Mouse (Mus musculus): Measurements from ENCODE around the gene Tmem168. TPM values are rescaled to one million over a fixed set of nuclear protein-coding genes. Genes with fewer than 3 reads are reported as not detected.

Gene Tmem168
- polyA plus RNA-seq, 1 experiment from 2014 or later: 36.0 TPM

GRCm38 (mm10) chr6:13609353-13610140 is 1.6 kb upstream of the Tmem168 start:
- H3K9ac ChIP-seq: no peak overlapping the region
- no peak overlapping the region for H3K27ac ChIP-seq
- H3K4me1 ChIP-seq: peaks cover 13% of the 10 kb centered on the region
- no peaks in the 10 kb centered on the region for H3K27me3 ChIP-seq
- no peaks in the 10 kb centered on the region for H3K9me3 ChIP-seq
- no peak overlapping the region for H3K4me3 ChIP-seq (replicated peaks)
- 54% methylated on average over 5 of the region's 5 CpGs for WGBS
- H3K4me2 ChIP-seq: no peak overlapping the region
- no peaks in the 10 kb centered on the region for H3K36me3 ChIP-seq (replicated peaks)
- ATAC-seq (ENCODE audit: low FRiP score): no peak

- Histone ChIP-seq H3K36me3 (replicated peaks) (peaks cover 8% of the 10 kb centered on the region), H3K9ac (peak overlapping the region; percentile 79), H3K4me1 (peaks cover 13% of the 10 kb centered on the region), H3K4me3 (replicated peaks) (peak overlapping the region; percentile 80), H3K9me3 (no peaks in the 10 kb centered on the region), H3K27me3 (no peaks in the 10 kb centered on the region), H3K27ac (peak overlapping the region; percentile 95), H3K4me2 (peak overlapping the region; percentile 67)
- 13% methylated on average over 15 of the region's 15 CpGs for WGBS
- peak; percentile 5; the same call in 1 of the 2 replicates for ATAC-seq (ENCODE audit: low FRiP score)
These were observed 829 bp downstream of the Tmem168 start for GRCm38 (mm10) chr6:13606921-13607620.

GRCm38 (mm10) chr6:13606394-13606793 is 1.5 kb downstream of the Tmem168 start:
- peaks cover 9% of the 10 kb centered on the region for H3K36me3 ChIP-seq (replicated peaks)
- peaks cover 13% of the 10 kb centered on the region for H3K4me1 ChIP-seq
- 85% methylated on average over 4 of the region's 4 CpGs for WGBS
- H3K27ac ChIP-seq: no peak overlapping the region
- H3K4me3 ChIP-seq (replicated peaks): peak overlapping the region; percentile 80
- no peaks in the 10 kb centered on the region for H3K9me3 ChIP-seq
- no peak overlapping the region for H3K9ac ChIP-seq
- no peaks in the 10 kb centered on the region for H3K27me3 ChIP-seq
- no peak for ATAC-seq (ENCODE audit: low FRiP score)
- H3K4me2 ChIP-seq: peak overlapping the region; percentile 67

GRCm38 (mm10) chr6:13603134-13603533 is 4.8 kb downstream of the Tmem168 start:
- H3K9ac ChIP-seq: no peak overlapping the region
- H3K36me3 ChIP-seq (replicated peaks): peaks cover 9% of the 10 kb centered on the region
- WGBS: 96% methylated on average over 6 of the region's 6 CpGs
- peaks cover 9% of the 10 kb centered on the region for H3K4me1 ChIP-seq
- no peak for ATAC-seq (ENCODE audit: low FRiP score)
- H3K4me2 ChIP-seq: no peak overlapping the region
- no peaks in the 10 kb centered on the region for H3K27me3 ChIP-seq
- no peak overlapping the region for H3K4me3 ChIP-seq (replicated peaks)
- H3K27ac ChIP-seq: no peak overlapping the region
- no peaks in the 10 kb centered on the region for H3K9me3 ChIP-seq

- Histone ChIP-seq H3K9ac (no peak overlapping the region), H3K4me1 (peaks cover 3% of the 10 kb centered on the region), H3K27me3 (no peaks in the 10 kb centered on the region), H3K36me3 (replicated peaks) (peaks cover 9% of the 10 kb centered on the region), H3K4me3 (replicated peaks) (no peak overlapping the region), H3K9me3 (no peaks in the 10 kb centered on the region), H3K27ac (no peak overlapping the region), H3K4me2 (no peak overlapping the region)
- WGBS: 88% methylated on average over 6 of the region's 6 CpGs
- ATAC-seq (ENCODE audit: low FRiP score): no peak
These were observed 6.3 kb downstream of the Tmem168 start for GRCm38 (mm10) chr6:13601587-13601986.

- no peak overlapping the region for H3K27ac ChIP-seq
- no peak overlapping the region for H3K9ac ChIP-seq
- H3K4me3 ChIP-seq (replicated peaks): no peak overlapping the region
- H3K9me3 ChIP-seq: no peaks in the 10 kb centered on the region
- no peak for ATAC-seq (ENCODE audit: low FRiP score)
- H3K36me3 ChIP-seq (replicated peaks): peaks cover 22% of the 10 kb centered on the region
- H3K27me3 ChIP-seq: no peaks in the 10 kb centered on the region
- H3K4me1 ChIP-seq: no peaks in the 10 kb centered on the region
- 84% methylated on average over 7 of the region's 7 CpGs for WGBS
- H3K4me2 ChIP-seq: no peak overlapping the region
These were observed 9.5 kb downstream of the Tmem168 start for GRCm38 (mm10) chr6:13598239-13598923.

GRCm38 (mm10) chr6:13592729-13593345 is 15.1 kb downstream of the Tmem168 start:
- Histone ChIP-seq H3K4me1 (no peaks in the 10 kb centered on the region), H3K27ac (no peak overlapping the region), H3K9me3 (no peaks in the 10 kb centered on the region), H3K9ac (no peak overlapping the region), H3K4me2 (no peak overlapping the region), H3K27me3 (no peaks in the 10 kb centered on the region), H3K4me3 (replicated peaks) (no peak overlapping the region), H3K36me3 (replicated peaks) (peaks cover 38% of the 10 kb centered on the region)
- no peak for ATAC-seq (ENCODE audit: low FRiP score)
- 79% methylated on average over 4 of the region's 4 CpGs for WGBS

GRCm38 (mm10) chr6:13586560-13586959 is 21.3 kb downstream of the Tmem168 start:
- H3K27me3 ChIP-seq: no peaks in the 10 kb centered on the region
- no peak overlapping the region for H3K4me2 ChIP-seq
- 55% methylated on average over 2 of the region's 2 CpGs for WGBS
- no peak for ATAC-seq (ENCODE audit: low FRiP score)
- no peak overlapping the region for H3K27ac ChIP-seq
- H3K4me1 ChIP-seq: no peaks in the 10 kb centered on the region
- H3K9me3 ChIP-seq: no peaks in the 10 kb centered on the region
- H3K9ac ChIP-seq: no peak overlapping the region
- H3K4me3 ChIP-seq (replicated peaks): no peak overlapping the region
- peaks cover 26% of the 10 kb centered on the region for H3K36me3 ChIP-seq (replicated peaks)

GRCm38 (mm10) chr6:13586154-13586553 is 21.7 kb downstream of the Tmem168 start:
- H3K36me3 ChIP-seq (replicated peaks): peaks cover 23% of the 10 kb centered on the region
- whole genome bisulfite sequencing: 91% methylated on average over 8 of the region's 8 CpGs

GRCm38 (mm10) chr6:13584788-13585187 is 23.1 kb downstream of the Tmem168 start:
- no peaks in the 10 kb centered on the region for H3K9me3 ChIP-seq
- no peaks in the 10 kb centered on the region for H3K27me3 ChIP-seq
- H3K9ac ChIP-seq: no peak overlapping the region
- H3K36me3 ChIP-seq (replicated peaks): peaks cover 22% of the 10 kb centered on the region
- no peaks in the 10 kb centered on the region for H3K4me1 ChIP-seq
- no peak for ATAC-seq (ENCODE audit: low FRiP score)
- H3K27ac ChIP-seq: no peak overlapping the region
- WGBS: 87% methylated on average over 6 of the region's 6 CpGs
- H3K4me3 ChIP-seq (replicated peaks): no peak overlapping the region
- no peak overlapping the region for H3K4me2 ChIP-seq

More at GRCm38 (mm10) chr6:13586154-13586553, 21.7 kb downstream of the Tmem168 start:
- ATAC-seq (ENCODE audit: low FRiP score): no peak
- Histone ChIP-seq H3K4me1 (no peaks in the 10 kb centered on the region), H3K9me3 (no peaks in the 10 kb centered on the region), H3K4me3 (replicated peaks) (no peak overlapping the region), H3K27me3 (no peaks in the 10 kb centered on the region), H3K27ac (no peak overlapping the region), H3K4me2 (no peak overlapping the region), H3K9ac (no peak overlapping the region)

GRCm38 (mm10) chr6:13582075-13582474 is 25.8 kb downstream of the Tmem168 start:
- H3K36me3 ChIP-seq (replicated peaks): peaks cover 27% of the 10 kb centered on the region

GRCm38 (mm10) chr6:13565734-13566133 is 42.2 kb downstream of the Tmem168 start:
- no peak overlapping the region for H3K27ac ChIP-seq
- H3K36me3 ChIP-seq (replicated peaks): no peaks in the 10 kb centered on the region
- 86% methylated on average over 1 of the region's 1 CpGs for WGBS
- H3K4me2 ChIP-seq: no peak overlapping the region
- H3K9ac ChIP-seq: no peak overlapping the region
- no peak for ATAC-seq (ENCODE audit: low FRiP score)
- no peaks in the 10 kb centered on the region for H3K4me1 ChIP-seq
- H3K9me3 ChIP-seq: no peaks in the 10 kb centered on the region
- no peaks in the 10 kb centered on the region for H3K27me3 ChIP-seq
- H3K4me3 ChIP-seq (replicated peaks): no peak overlapping the region

More at GRCm38 (mm10) chr6:13582075-13582474, 25.8 kb downstream of the Tmem168 start:
- Histone ChIP-seq H3K9me3 (no peaks in the 10 kb centered on the region), H3K27ac (no peak overlapping the region), H3K4me1 (no peaks in the 10 kb centered on the region), H3K4me3 (replicated peaks) (no peak overlapping the region), H3K27me3 (no peaks in the 10 kb centered on the region), H3K4me2 (no peak overlapping the region), H3K9ac (no peak overlapping the region)
- 95% methylated on average over 1 of the region's 1 CpGs for WGBS
- ATAC-seq (ENCODE audit: low FRiP score): no peak

Measured in forebrain, embryonic 12.5 days (tissue).